ENCODE assay signal across 9 mouse cellular contexts in the genomic region with DNA sequence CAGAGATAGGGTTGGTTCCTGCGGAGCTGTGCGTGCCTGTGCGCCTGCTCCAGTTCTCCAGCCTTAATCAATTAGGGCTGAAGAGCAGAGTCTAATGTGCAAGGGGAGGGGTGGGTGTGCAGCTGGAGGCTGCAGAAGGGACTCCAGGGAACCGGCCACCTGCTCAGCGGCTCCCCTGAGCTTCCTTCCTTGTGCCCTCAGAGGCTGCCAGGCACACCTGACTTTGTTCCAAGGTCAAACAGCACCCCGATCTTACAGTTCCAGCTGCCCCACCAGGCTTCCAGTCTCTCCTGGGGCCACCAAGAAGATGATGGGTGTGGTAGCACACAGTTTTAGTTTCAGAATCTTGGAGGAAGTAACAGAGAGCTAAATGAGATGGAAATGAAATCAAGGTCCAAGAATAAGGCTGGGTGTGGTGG. TPM values are rescaled to one million over a fixed set of nuclear protein-coding genes. Genes with fewer than 3 reads are reported as not detected.
DNase-seq lines count a peak whose midpoint lies in the region; ATAC-seq and TF ChIP-seq lines count a peak whose summit lies in the region.
"Had no signal": no experiment of that assay in that cellular context is flagged by ENCODE, and none has a peak within 500 bp of the region (broad histone marks: within the 10 kb centered on the region; RNA-seq: fewer than 3 reads in every experiment).

No protein-coding gene starts in this region.

- DNase-seq in gastrocnemius, adult 2 months: no peak
- no peak for DNase-seq in gastrocnemius, postnatal 10 days
- DNase-seq in midbrain, embryonic 10.5 days (ENCODE audit: low spot score): no peak
- DNase-seq in urinary bladder, postnatal 4 days (ENCODE audit: low spot score in 2 of 2): no peak
- DNase-seq in adrenal gland, adult 2 months: no peak
- DNase-seq in urinary bladder, adult 18-20 months (ENCODE audit: low spot score in 2 of 2): no peak

- 0 out of 2 replicates have a peak overlapping the region, but pooled peaks have one; percentile 22 for H3K9ac ChIP-seq in heart, embryonic 16.5 days (ENCODE audit: low read length)

- intact Hi-C loops in gastrocnemius, adult 2 months (cut with DNase I): no loop called here

- TF ChIP-seq POLR2A in bone marrow, adult 2 months (IDR thresholded peaks at IDR 0.05; ENCODE audit: borderline replicate concordance, control insufficient read depth, low read depth, low read length): no peak

- peak overlapping the region; percentile 54 for H3K4me2 ChIP-seq in heart, embryonic 16.5 days (ENCODE audit: low read depth, low read length)

- H3K4me1 ChIP-seq in bone marrow, adult 2 months (ENCODE audit: control insufficient read depth, insufficient read depth, low read length): no peaks in the 10 kb centered on the region
- H3K4me1 ChIP-seq in heart, embryonic 16.5 days (ENCODE audit: control insufficient read depth, insufficient read depth, low read length): peaks cover 12% of the 10 kb centered on the region
- H3K4me1 ChIP-seq in midbrain, embryonic 10.5 days: peaks cover 52% of the 10 kb centered on the region

- no peaks in the 10 kb centered on the region for H3K36me3 ChIP-seq in heart, embryonic 16.5 days (ENCODE audit: control insufficient read depth, insufficient read depth)
- H3K36me3 ChIP-seq in midbrain, embryonic 10.5 days: no peaks in the 10 kb centered on the region

- H3K9me3 ChIP-seq in heart, embryonic 16.5 days (replicated peaks; ENCODE audit: control insufficient read depth, low read length): no peaks in the 10 kb centered on the region
- H3K9me3 ChIP-seq in midbrain, embryonic 10.5 days (replicated peaks): no peaks in the 10 kb centered on the region

- peak overlapping the region; percentile 71 for H3K27ac ChIP-seq in gastrocnemius, adult 2 months
- H3K27ac ChIP-seq in bone marrow, adult 2 months (ENCODE audit: control insufficient read depth, insufficient read depth, low read depth, low read length, poor library complexity): peak overlapping the region; percentile 50; the same call in 1 of the 2 replicates
- H3K27ac ChIP-seq in heart, embryonic 16.5 days (ENCODE audit: low read length): no peak overlapping the region
- H3K27ac ChIP-seq in midbrain, embryonic 10.5 days (replicated peaks): peak overlapping the region; percentile 89

- H3K4me3 ChIP-seq in gastrocnemius, adult 2 months: peak overlapping the region; percentile 57
- H3K4me3 ChIP-seq in bone marrow, adult 2 months (replicated peaks; ENCODE audit: control insufficient read depth, low read depth, low read length): no peak overlapping the region
- peak overlapping the region; percentile 1; the same call in 1 of the 2 replicates for H3K4me3 ChIP-seq in heart, embryonic 16.5 days (ENCODE audit: low read length)
- peak overlapping the region; percentile 47 for H3K4me3 ChIP-seq in midbrain, embryonic 10.5 days
- H3K4me3 ChIP-seq: erythroblast, embryonic 14.5 days had no signal

- WGBS in bone marrow, adult 2 months: 6% methylated on average over 6 of the region's 6 CpGs
- 10% methylated on average over 6 of the region's 6 CpGs for WGBS in heart, embryonic 16.5 days
- 7% methylated on average over 6 of the region's 6 CpGs for WGBS in midbrain, embryonic 10.5 days

- no peak for TF ChIP-seq CTCF in gastrocnemius, adult 2 months (IDR thresholded peaks at IDR 0.05)
- TF ChIP-seq CTCF in bone marrow, adult 2 months (IDR thresholded peaks at IDR 0.05; ENCODE audit: control insufficient read depth, insufficient read depth, low read length): no peak

- no peak for ATAC-seq in heart, embryonic 16.5 days (replicated peaks; ENCODE audit: extremely low read depth, insufficient read depth, low FRiP score)

- H3K27me3 ChIP-seq in heart, embryonic 16.5 days (ENCODE audit: control insufficient read depth, insufficient read depth, low read length): no peaks in the 10 kb centered on the region
- H3K27me3 ChIP-seq in midbrain, embryonic 10.5 days (ENCODE audit: low read depth, poor library complexity, severe bottlenecking): peaks cover 16% of the 10 kb centered on the region; the same call in 1 of the 2 replicates

RNA-seq across cellular contexts. Expression of a gene that starts 39.5 kb away (rescaled TPM):
- 1 to 10 TPM; 1.1 TPM for total RNA-seq in gastrocnemius, adult 2 months (2021)
- under 1 TPM; 0.18 to 0.38 TPM for total RNA-seq in gastrocnemius, postnatal 10 days (2021)
- polyA plus RNA-seq in bone marrow, adult 2 months (2011; ENCODE audit: insufficient read depth, insufficient read length, low replicate concordance, missing spikeins): not detected in 2 replicates
- polyA plus RNA-seq in heart, embryonic 16.5 days (2015; fragmentation: Nextera tagmentation; extraction: Ambion mirVana): 1.0 and 1.3 TPM in 2 replicates
- polyA plus RNA-seq in midbrain, embryonic 10.5 days (2016; fragmentation: Nextera tagmentation; extraction: Ambion mirVana): 0.58 and 0.86 TPM in 2 replicates
- 10 to 100 TPM in 1 of 2 experiments, 1 to 10 TPM in 1; 1.7 to 14.7 TPM for total RNA-seq in adrenal gland, adult 2 months (2021)
- polyA plus RNA-seq in adrenal gland, adult 2 months (2012; rRNA removed): 3.0 and 7.2 TPM in 2 replicates
- polyA plus RNA-seq: erythroblast, embryonic 14.5 days had no signal

RNA-seq across cellular contexts. Expression of a gene that starts 58.0 kb away (rescaled TPM):
- under 1 TPM; 0.36 to 0.61 TPM for total RNA-seq in gastrocnemius, adult 2 months (2021)
- 1 to 10 TPM; 2.2 to 2.7 TPM for total RNA-seq in gastrocnemius, postnatal 10 days (2021)
- polyA plus RNA-seq in bone marrow, adult 2 months (2011; ENCODE audit: insufficient read depth, insufficient read length, low replicate concordance, missing spikeins): 3.9 TPM in 1 of 2 replicates, not detected in the other
- 0.64 and 1.5 TPM in 2 replicates for polyA plus RNA-seq in heart, embryonic 16.5 days (2015; fragmentation: Nextera tagmentation; extraction: Ambion mirVana)
- polyA plus RNA-seq in midbrain, embryonic 10.5 days (2016; fragmentation: Nextera tagmentation; extraction: Ambion mirVana): 0.68 and 1.0 TPM in 2 replicates
- total RNA-seq in adrenal gland, adult 2 months (2021): 1 to 10 TPM; 4.4 to 7.5 TPM
- 7.4 and 11.4 TPM in 2 replicates for polyA plus RNA-seq in adrenal gland, adult 2 months (2012; rRNA removed)
- polyA plus RNA-seq: erythroblast, embryonic 14.5 days had no signal
